17 mouse cellular contexts compared by ENCODE assay signal in genomic region chr11:115155053-115155634, GRCm38 (mm10). TPM values are rescaled to one million over a fixed set of nuclear protein-coding genes. Genes with fewer than 3 reads are reported as not detected.
DNase-seq lines count a peak whose midpoint lies in the region; ATAC-seq and TF ChIP-seq lines count a peak whose summit lies in the region.
"Had no signal": no experiment of that assay in that cellular context is flagged by ENCODE, and none has a peak within 500 bp of the region (broad histone marks: within the 10 kb centered on the region; RNA-seq: fewer than 3 reads in every experiment).

No protein-coding gene starts in this region.

- intact Hi-C loops in gastrocnemius, adult 2 months (cut with DNase I), result no loop called here
- intact Hi-C loops in gastrocnemius, postnatal 36 days (cut with DNase I), result no loop called here

- ATAC-seq in intestine, postnatal 0 days, result no peak
- no peak for ATAC-seq in forebrain, embryonic 12.5 days (ENCODE audit: low FRiP score)
- ATAC-seq: forebrain, embryonic 13.5 days; Patski had no signal

- H3K27me3 ChIP-seq in intestine, postnatal 0 days (replicated peaks; ENCODE audit: control insufficient read depth, insufficient read depth, low read length), result 0 out of 2 replicates have a peak, but pooled peaks cover 9% of the 10 kb centered on the region
- peaks cover 63% of the 10 kb centered on the region for H3K27me3 ChIP-seq in forebrain, embryonic 12.5 days

- WGBS in intestine, postnatal 0 days, result 10% methylated on average over 5 of the region's 5 CpGs
- WGBS in forebrain, embryonic 12.5 days, result 27% methylated on average over 5 of the region's 5 CpGs

- H3K4me2 ChIP-seq in intestine, postnatal 0 days (replicated peaks; ENCODE audit: low read depth), result peak overlapping the region; percentile 58
- H3K4me2 ChIP-seq in forebrain, embryonic 12.5 days, result no peak overlapping the region
- H3K4me2 ChIP-seq: forebrain, embryonic 13.5 days; hindbrain, embryonic 12.5 days had no signal

- H3K4me3 ChIP-seq in gastrocnemius, adult 2 months, result no peak overlapping the region
- no peak overlapping the region for H3K4me3 ChIP-seq in intestine, postnatal 0 days (ENCODE audit: low read depth, low read length)
- no peak overlapping the region for H3K4me3 ChIP-seq in layer of hippocampus, adult 2 months
- no peak overlapping the region for H3K4me3 ChIP-seq in forebrain, embryonic 12.5 days (replicated peaks)
- H3K4me3 ChIP-seq: forebrain, embryonic 13.5 days; heart, embryonic 12.5 days; limb, embryonic 12.5 days had no signal

- no peaks in the 10 kb centered on the region for H3K36me3 ChIP-seq in intestine, postnatal 0 days (ENCODE audit: control insufficient read depth, insufficient read depth)
- H3K36me3 ChIP-seq in forebrain, embryonic 12.5 days (replicated peaks), result no peaks in the 10 kb centered on the region
- H3K36me3 ChIP-seq: heart, embryonic 12.5 days; hindbrain, embryonic 12.5 days; limb, embryonic 12.5 days had no signal

- DNase-seq in gastrocnemius, adult 2 months, result peak; percentile 10
- DNase-seq in gastrocnemius, postnatal 36 days, result no peak
- DNase-seq in A20 (ENCODE audit: low read depth, low spot score), result peak; percentile 52
- DNase-seq in thymus, postnatal 0 days (ENCODE audit: low spot score), result peak; percentile 71
- no peak for DNase-seq in layer of hippocampus, adult 2 months (ENCODE audit: low spot score in 2 of 2)
- DNase-seq in MN1 (ENCODE audit: low spot score), result no peak
- DNase-seq: cerebellum, postnatal 36 days; gastrocnemius, postnatal 14 days; kidney, adult 8-10 months; right cerebral cortex, adult 18-20 months had no signal

- no peak overlapping the region for H3K9ac ChIP-seq in intestine, postnatal 0 days (ENCODE audit: low read depth, low read length)
- H3K9ac ChIP-seq in forebrain, embryonic 12.5 days, result no peak overlapping the region
- H3K9ac ChIP-seq: forebrain, embryonic 13.5 days; heart, embryonic 12.5 days; hindbrain, embryonic 12.5 days; limb, embryonic 12.5 days had no signal

- H3K4me1 ChIP-seq in intestine, postnatal 0 days (replicated peaks; ENCODE audit: control insufficient read depth, insufficient read depth, low read length), result no peaks in the 10 kb centered on the region; the same call in 1 of the 2 replicates
- H3K4me1 ChIP-seq in forebrain, embryonic 12.5 days, result peaks cover 33% of the 10 kb centered on the region

- H3K27ac ChIP-seq in gastrocnemius, adult 2 months, result no peak overlapping the region
- no peak overlapping the region; the same call in 1 of the 2 replicates for H3K27ac ChIP-seq in intestine, postnatal 0 days (ENCODE audit: low read depth, low read length)
- H3K27ac ChIP-seq in layer of hippocampus, adult 2 months, result no peak overlapping the region
- no peak overlapping the region for H3K27ac ChIP-seq in forebrain, embryonic 12.5 days
- H3K27ac ChIP-seq: forebrain, embryonic 13.5 days; hindbrain, embryonic 12.5 days; limb, embryonic 12.5 days had no signal

- TF ChIP-seq CTCF in gastrocnemius, adult 2 months (IDR thresholded peaks at IDR 0.05), result no peak
- TF ChIP-seq CTCF in intestine, postnatal 0 days (IDR thresholded peaks at IDR 0.05; ENCODE audit: low read depth), result no peak
- no peak for TF ChIP-seq CTCF in layer of hippocampus, adult 2 months (conservative IDR thresholded peaks at IDR 0.05)

- no peaks in the 10 kb centered on the region for H3K9me3 ChIP-seq in intestine, postnatal 0 days (ENCODE audit: control insufficient read depth)
- H3K9me3 ChIP-seq in forebrain, embryonic 12.5 days, result no peaks in the 10 kb centered on the region
- H3K9me3 ChIP-seq: forebrain, embryonic 13.5 days; heart, embryonic 12.5 days; hindbrain, embryonic 12.5 days; limb, embryonic 12.5 days had no signal

RNA-seq across cellular contexts. Expression of gene Slc9a3r1, which starts 8.0 kb away (rescaled TPM):
- 1 to 10 TPM; 1.8 to 2.6 TPM for total RNA-seq in gastrocnemius, adult 2 months (2021)
- total RNA-seq in gastrocnemius, postnatal 36 days (2021), result 1 to 10 TPM; 2.3 to 3.1 TPM
- 679 and 754 TPM in 2 replicates for polyA plus RNA-seq in intestine, postnatal 0 days (2015; fragmentation: Nextera tagmentation; extraction: Ambion mirVana)
- 255 and 279 TPM in 2 replicates for polyA plus RNA-seq in thymus, postnatal 0 days (2015; fragmentation: Nextera tagmentation; extraction: Ambion mirVana)
- total RNA-seq in layer of hippocampus, adult 2 months (2021), result 10 to 100 TPM; 67.3 to 74.6 TPM
- polyA plus RNA-seq in forebrain, embryonic 12.5 days (2016; fragmentation: Nextera tagmentation; extraction: Ambion mirVana), result 31.3 and 32.2 TPM in 2 replicates

RNA-seq across cellular contexts. Expression of gene Cd300lf, which starts 21.4 kb away (rescaled TPM):
- total RNA-seq in gastrocnemius, adult 2 months (2021), result under 1 TPM in 1 of 2 experiments, not detected in 1; 0.31 TPM
- not detected for total RNA-seq in gastrocnemius, postnatal 36 days (2021)
- polyA plus RNA-seq in intestine, postnatal 0 days (2015; fragmentation: Nextera tagmentation; extraction: Ambion mirVana), result 1.1 and 1.3 TPM in 2 replicates
- polyA plus RNA-seq in thymus, postnatal 0 days (2015; fragmentation: Nextera tagmentation; extraction: Ambion mirVana), result 0.76 and 2.0 TPM in 2 replicates
- total RNA-seq in layer of hippocampus, adult 2 months (2021), result under 1 TPM; 0.38 to 0.49 TPM
- 0.19 TPM in 1 of 2 replicates, not detected in the other for polyA plus RNA-seq in forebrain, embryonic 12.5 days (2016; fragmentation: Nextera tagmentation; extraction: Ambion mirVana)
- total RNA-seq: gastrocnemius, postnatal 14 days had no signal
- polyA plus RNA-seq: forebrain, embryonic 13.5 days; Patski had no signal

RNA-seq across cellular contexts. Expression of gene Tmem104, which starts 32.1 kb away (rescaled TPM):
- 1 to 10 TPM; 7.3 to 7.4 TPM for total RNA-seq in gastrocnemius, adult 2 months (2021)
- 1 to 10 TPM; 4.5 to 6.0 TPM for total RNA-seq in gastrocnemius, postnatal 36 days (2021)
- 19.2 and 20.1 TPM in 2 replicates for polyA plus RNA-seq in intestine, postnatal 0 days (2015; fragmentation: Nextera tagmentation; extraction: Ambion mirVana)
- polyA plus RNA-seq in thymus, postnatal 0 days (2015; fragmentation: Nextera tagmentation; extraction: Ambion mirVana), result 8.6 and 10.8 TPM in 2 replicates
- 10 to 100 TPM; 18.1 to 20.1 TPM for total RNA-seq in layer of hippocampus, adult 2 months (2021)
- polyA plus RNA-seq in forebrain, embryonic 12.5 days (2016; fragmentation: Nextera tagmentation; extraction: Ambion mirVana), result 7.9 and 8.4 TPM in 2 replicates

RNA-seq across cellular contexts. Expression of gene Nat9, which starts 32.5 kb away (rescaled TPM):
- total RNA-seq in gastrocnemius, adult 2 months (2021), result 10 to 100 TPM; 12.7 to 16.3 TPM
- total RNA-seq in gastrocnemius, postnatal 36 days (2021), result 10 to 100 TPM; 10.6 to 12.9 TPM
- polyA plus RNA-seq in intestine, postnatal 0 days (2015; fragmentation: Nextera tagmentation; extraction: Ambion mirVana), result 35.0 and 35.7 TPM in 2 replicates
- 19.3 and 20.1 TPM in 2 replicates for polyA plus RNA-seq in thymus, postnatal 0 days (2015; fragmentation: Nextera tagmentation; extraction: Ambion mirVana)
- 10 to 100 TPM; 20.5 to 20.6 TPM for total RNA-seq in layer of hippocampus, adult 2 months (2021)
- 16.0 and 16.6 TPM in 2 replicates for polyA plus RNA-seq in forebrain, embryonic 12.5 days (2016; fragmentation: Nextera tagmentation; extraction: Ambion mirVana)

Comparison
In these comparisons a context has a peak if more than half of its experiments do, and no peak if none do; other contexts are left out.
1. DNase-seq: peak in gastrocnemius, adult 2 months (single experiment), A20 (single experiment) and thymus, postnatal 0 days (single experiment); none in gastrocnemius, postnatal 36 days (0 of 2), layer of hippocampus, adult 2 months (0 of 2) and MN1 (single experiment).
2. RNA of gene Slc9a3r1, which starts 8.0 kb away (total RNA-seq): 67.3 to 74.6 TPM in layer of hippocampus, adult 2 months; 2.3 to 3.1 TPM in gastrocnemius, postnatal 36 days and 1.8 to 2.6 TPM in gastrocnemius, adult 2 months; every median in the first group is over 10 times any median in the second.